Comparison of ENCODE assay signal across 8 mouse cellular contexts in the genomic region with DNA sequence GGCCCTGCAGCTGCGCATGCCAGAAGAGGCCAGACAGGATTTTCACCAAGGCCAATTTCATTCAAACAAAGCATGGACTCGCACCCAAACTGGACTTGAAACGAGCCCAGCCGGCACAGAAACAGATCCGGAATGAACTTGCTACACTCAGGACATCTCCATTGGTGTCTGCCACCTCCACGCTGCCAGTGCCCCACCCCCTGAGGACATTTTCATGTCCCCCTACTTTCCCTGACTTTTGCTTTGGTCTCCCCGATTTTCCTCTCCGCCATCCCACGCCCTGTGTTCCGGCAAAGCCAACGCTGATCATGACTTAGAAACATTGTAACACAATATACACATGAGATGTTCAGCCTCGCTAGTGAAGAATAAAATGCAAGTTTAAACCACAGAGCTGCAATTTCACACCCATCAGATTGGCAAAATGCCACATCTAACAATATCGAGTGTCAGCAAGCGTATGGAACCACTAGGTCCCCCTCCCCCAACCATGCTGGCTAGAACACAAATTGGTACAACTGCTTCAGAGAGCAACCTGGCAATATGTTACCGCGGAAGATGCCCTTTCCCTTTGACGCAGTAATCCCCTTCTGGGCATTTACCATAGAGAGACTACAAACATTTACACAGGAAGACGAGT. TPM values are rescaled to one million over a fixed set of nuclear protein-coding genes. Genes with fewer than 3 reads are reported as not detected.
DNase-seq lines count a peak whose midpoint lies in the region; ATAC-seq and TF ChIP-seq lines count a peak whose summit lies in the region.

No protein-coding gene starts in this region.

- H3K27ac ChIP-seq in kidney, embryonic 15.5 days, result peak overlapping the region; percentile 13; the same call in 1 of the 2 replicates
- peak overlapping the region; percentile 59 for H3K27ac ChIP-seq in lung, postnatal 0 days (ENCODE audit: low read length)

- H3K4me3 ChIP-seq in kidney, embryonic 15.5 days (replicated peaks), result no peak overlapping the region
- peak overlapping the region; percentile 53; the same call in 1 of the 2 replicates for H3K4me3 ChIP-seq in G1E (ENCODE audit: low read depth, low read length)
- no peak overlapping the region for H3K4me3 ChIP-seq in lung, postnatal 0 days (ENCODE audit: low read depth, low read length)

- no peak for DNase-seq in kidney, postnatal 36 days
- DNase-seq in G1E (ENCODE audit: low spot score), result no peak
- DNase-seq in cerebellum, adult 9-10 months, result peak; percentile 78
- DNase-seq in lung, postnatal 0 days (ENCODE audit: low spot score), result no peak
- DNase-seq in thymus, postnatal 10 days (ENCODE audit: low spot score in 2 of 2), result no peak
- DNase-seq in gastrocnemius, postnatal 25 days, result no peak
- no peak for DNase-seq in thymus, adult 18-20 months

- ATAC-seq in kidney, embryonic 15.5 days (replicated peaks; ENCODE audit: low FRiP score), result no peak
- ATAC-seq in G1E (ENCODE audit: extremely low read depth, insufficient number of reproducible peaks, low FRiP score, poor library complexity, severe bottlenecking), result no peak
- ATAC-seq in lung, postnatal 0 days, result no peak

- no peak for TF ChIP-seq EP300 in lung, postnatal 0 days (IDR thresholded peaks at IDR 0.05)

- peaks cover 46% of the 10 kb centered on the region for H3K4me1 ChIP-seq in kidney, embryonic 15.5 days
- peaks cover 62% of the 10 kb centered on the region for H3K4me1 ChIP-seq in G1E (ENCODE audit: insufficient read depth, low read depth, low read length)
- peaks cover 23% of the 10 kb centered on the region for H3K4me1 ChIP-seq in lung, postnatal 0 days (ENCODE audit: insufficient read depth, low read depth, low read length)

- H3K4me2 ChIP-seq in kidney, embryonic 15.5 days, result no peak overlapping the region
- peak overlapping the region; percentile 15 for H3K4me2 ChIP-seq in lung, postnatal 0 days (replicated peaks; ENCODE audit: low read depth, low read length)

- WGBS in kidney, embryonic 15.5 days, result 76% methylated on average over 18 of the region's 18 CpGs
- WGBS in lung, postnatal 0 days, result 51% methylated on average over 18 of the region's 18 CpGs

- no peaks in the 10 kb centered on the region for H3K9me3 ChIP-seq in kidney, embryonic 15.5 days (replicated peaks)
- no peaks in the 10 kb centered on the region for H3K9me3 ChIP-seq in G1E (replicated peaks)
- H3K9me3 ChIP-seq in lung, postnatal 0 days (ENCODE audit: low read length), result no peaks in the 10 kb centered on the region

- no peak for TF ChIP-seq CTCF in G1E (IDR thresholded peaks at IDR 0.05; ENCODE audit: low read depth, low read length)
- TF ChIP-seq CTCF in lung, postnatal 0 days (IDR thresholded peaks at IDR 0.05), result no peak

- no peaks in the 10 kb centered on the region for H3K27me3 ChIP-seq in kidney, embryonic 15.5 days
- no peaks in the 10 kb centered on the region for H3K27me3 ChIP-seq in G1E (ENCODE audit: insufficient read depth, low read length)
- H3K27me3 ChIP-seq in lung, postnatal 0 days (replicated peaks; ENCODE audit: insufficient read depth, low read length), result no peaks in the 10 kb centered on the region

- no peak overlapping the region for H3K9ac ChIP-seq in kidney, embryonic 15.5 days
- no peak overlapping the region for H3K9ac ChIP-seq in lung, postnatal 0 days (replicated peaks; ENCODE audit: low read depth)

- H3K36me3 ChIP-seq in kidney, embryonic 15.5 days, result no peaks in the 10 kb centered on the region
- peaks cover 43% of the 10 kb centered on the region for H3K36me3 ChIP-seq in G1E (replicated peaks)
- no peaks in the 10 kb centered on the region for H3K36me3 ChIP-seq in lung, postnatal 0 days (ENCODE audit: insufficient read depth, low read length)

RNA-seq across cellular contexts. Expression of gene Usp46, which starts 6.7 kb away (rescaled TPM):
- polyA plus RNA-seq in kidney, embryonic 15.5 days (2015; fragmentation: Nextera tagmentation; extraction: Ambion mirVana), result 28.4 and 29.4 TPM in 2 replicates
- total RNA-seq in G1E (2014; fragmentation: Nextera tagmentation) (22.5 and 37.9 TPM in 2 replicates), G1E (2017) (15.6 and 16.3 TPM in 2 replicates)
- 1.4 and 1.7 TPM in 2 replicates for polyA plus RNA-seq in G1E (2012)
- 27.3 and 33.8 TPM in 2 replicates for polyA plus RNA-seq in lung, postnatal 0 days (2015; fragmentation: Nextera tagmentation; extraction: Ambion mirVana)
- 10 to 100 TPM; 11.8 to 14.1 TPM for total RNA-seq in gastrocnemius, postnatal 25 days (2021)

Comparison
In these comparisons a context has a peak if more than half of its experiments do, and no peak if none do; other contexts are left out.
1. RNA of gene Usp46, which starts 6.7 kb away (polyA plus RNA-seq): 28.4 to 29.4 TPM in kidney, embryonic 15.5 days and 27.3 to 33.8 TPM in lung, postnatal 0 days; 1.4 to 1.7 TPM in G1E; every median in the first group is over 10 times any median in the second.